Mouse (Mus musculus): Measurements from ENCODE around the gene Mvk. TPM values are rescaled to one million over a fixed set of nuclear protein-coding genes. Genes with fewer than 3 reads are reported as not detected.

Gene Mvk
- polyA plus RNA-seq, 1 experiment, result 46.0 TPM

DNA sequence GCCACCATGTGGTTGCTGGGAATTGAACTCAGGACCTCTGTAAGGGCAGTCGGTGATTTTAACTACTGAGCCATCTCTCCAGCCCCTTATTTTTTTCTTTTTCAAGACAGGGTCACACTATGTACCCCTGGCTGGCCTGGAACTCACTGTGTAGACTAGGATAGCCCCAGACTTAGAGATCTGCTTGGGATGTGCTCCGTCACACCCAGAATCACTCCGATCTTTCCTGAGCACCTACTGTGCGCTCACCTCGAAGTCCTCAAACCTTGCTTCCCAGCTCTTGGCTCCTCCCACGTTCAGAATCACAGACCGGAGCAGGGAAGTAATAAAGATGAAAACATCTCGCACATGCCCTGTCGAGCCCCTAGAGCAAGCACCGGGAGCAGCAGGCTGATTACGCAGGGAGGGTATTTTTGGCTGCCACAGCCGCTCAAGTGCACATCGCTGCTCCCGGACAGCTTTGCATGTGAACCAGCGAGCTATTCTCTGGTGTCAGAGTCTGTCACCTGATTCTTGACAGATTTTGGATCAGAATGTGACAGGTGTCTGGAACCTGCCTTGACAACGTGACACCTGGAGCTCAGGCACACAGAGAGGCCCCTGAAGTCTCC, 13.0 kb downstream of the Mvk start:
- no peaks in the 10 kb centered on the region for H3K79me3 ChIP-seq (ENCODE audit: low read depth)
- H3K4me3 ChIP-seq (ENCODE audit: insufficient read depth, poor library complexity, severe bottlenecking), result no peak overlapping the region
- H3K36me3 ChIP-seq (ENCODE audit: control insufficient read depth, insufficient read depth), result no peaks in the 10 kb centered on the region
- no peak overlapping the region for H3ac ChIP-seq (ENCODE audit: control insufficient read depth, insufficient read length, low read depth)
- peaks cover 27% of the 10 kb centered on the region for H3K27me3 ChIP-seq (ENCODE audit: control insufficient read depth, insufficient read depth, insufficient read length)
- no peak for TF ChIP-seq MYOD1 (IDR thresholded peaks at IDR 0.05; ENCODE audit: control insufficient read depth, insufficient read length, low read depth)
- TF ChIP-seq USF1 (IDR thresholded peaks at IDR 0.05; ENCODE audit: low read depth), result no peak
- no peak for TF ChIP-seq MAX (IDR thresholded peaks at IDR 0.05)
- no peak for TF ChIP-seq CTCF (IDR thresholded peaks at IDR 0.05; ENCODE audit: control insufficient read depth, insufficient read depth, insufficient read length)
- no peak for TF ChIP-seq MYOG (IDR thresholded peaks at IDR 0.05; ENCODE audit: control insufficient read depth, extremely low read depth, insufficient read length)
- TF ChIP-seq FOSL1 (IDR thresholded peaks at IDR 0.05; ENCODE audit: insufficient read depth, low read length, poor library complexity, severe bottlenecking), result no peak
- TF ChIP-seq CEBPB (IDR thresholded peaks at IDR 0.05; ENCODE audit: low read depth), result no peak
- no peaks in the 10 kb centered on the region for H3K79me2 ChIP-seq (ENCODE audit: control insufficient read depth, insufficient read depth)

DNA sequence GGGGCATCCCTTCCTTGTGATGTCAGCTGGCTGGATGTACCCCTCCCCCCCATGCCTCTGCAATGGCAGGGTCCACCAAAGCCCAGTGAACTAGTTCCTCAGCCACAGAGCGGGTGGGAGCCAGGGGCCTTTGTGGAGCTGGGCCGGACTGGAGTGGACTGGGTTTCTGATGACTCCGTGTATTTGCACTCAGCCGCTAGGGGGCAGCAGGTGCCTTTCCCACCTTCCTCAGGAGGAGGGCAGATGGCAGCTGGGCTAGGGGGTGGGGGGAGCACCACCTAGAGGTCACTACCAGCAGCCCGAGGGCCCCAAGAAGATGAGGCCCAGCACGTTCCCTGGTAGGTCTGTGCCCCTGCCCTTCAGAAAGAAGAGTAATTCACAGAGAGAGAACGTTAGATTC, 17.2 kb downstream of the Mvk start:
- Histone ChIP-seq H3K27me3 (ENCODE audit: control insufficient read depth, insufficient read depth, insufficient read length) (peaks cover 38% of the 10 kb centered on the region), H3K36me3 (ENCODE audit: control insufficient read depth, insufficient read depth) (no peaks in the 10 kb centered on the region), H3ac (ENCODE audit: control insufficient read depth, insufficient read length, low read depth) (no peak overlapping the region), H3K79me3 (ENCODE audit: low read depth) (no peaks in the 10 kb centered on the region), H3K79me2 (ENCODE audit: control insufficient read depth, insufficient read depth) (no peaks in the 10 kb centered on the region), H3K4me3 (ENCODE audit: insufficient read depth, poor library complexity, severe bottlenecking) (no peak overlapping the region)
- TF ChIP-seq CTCF (IDR thresholded peaks at IDR 0.05; ENCODE audit: control insufficient read depth, insufficient read depth, insufficient read length) (peak; percentile 76), USF1 (IDR thresholded peaks at IDR 0.05; ENCODE audit: low read depth) (no peak), CEBPB (IDR thresholded peaks at IDR 0.05; ENCODE audit: low read depth) (no peak), MYOG (IDR thresholded peaks at IDR 0.05; ENCODE audit: control insufficient read depth, extremely low read depth, insufficient read length) (no peak), MAX (IDR thresholded peaks at IDR 0.05) (no peak), FOSL1 (IDR thresholded peaks at IDR 0.05; ENCODE audit: insufficient read depth, low read length, poor library complexity, severe bottlenecking) (no peak), MYOD1 (IDR thresholded peaks at IDR 0.05; ENCODE audit: control insufficient read depth, insufficient read length, low read depth) (no peak)

DNA sequence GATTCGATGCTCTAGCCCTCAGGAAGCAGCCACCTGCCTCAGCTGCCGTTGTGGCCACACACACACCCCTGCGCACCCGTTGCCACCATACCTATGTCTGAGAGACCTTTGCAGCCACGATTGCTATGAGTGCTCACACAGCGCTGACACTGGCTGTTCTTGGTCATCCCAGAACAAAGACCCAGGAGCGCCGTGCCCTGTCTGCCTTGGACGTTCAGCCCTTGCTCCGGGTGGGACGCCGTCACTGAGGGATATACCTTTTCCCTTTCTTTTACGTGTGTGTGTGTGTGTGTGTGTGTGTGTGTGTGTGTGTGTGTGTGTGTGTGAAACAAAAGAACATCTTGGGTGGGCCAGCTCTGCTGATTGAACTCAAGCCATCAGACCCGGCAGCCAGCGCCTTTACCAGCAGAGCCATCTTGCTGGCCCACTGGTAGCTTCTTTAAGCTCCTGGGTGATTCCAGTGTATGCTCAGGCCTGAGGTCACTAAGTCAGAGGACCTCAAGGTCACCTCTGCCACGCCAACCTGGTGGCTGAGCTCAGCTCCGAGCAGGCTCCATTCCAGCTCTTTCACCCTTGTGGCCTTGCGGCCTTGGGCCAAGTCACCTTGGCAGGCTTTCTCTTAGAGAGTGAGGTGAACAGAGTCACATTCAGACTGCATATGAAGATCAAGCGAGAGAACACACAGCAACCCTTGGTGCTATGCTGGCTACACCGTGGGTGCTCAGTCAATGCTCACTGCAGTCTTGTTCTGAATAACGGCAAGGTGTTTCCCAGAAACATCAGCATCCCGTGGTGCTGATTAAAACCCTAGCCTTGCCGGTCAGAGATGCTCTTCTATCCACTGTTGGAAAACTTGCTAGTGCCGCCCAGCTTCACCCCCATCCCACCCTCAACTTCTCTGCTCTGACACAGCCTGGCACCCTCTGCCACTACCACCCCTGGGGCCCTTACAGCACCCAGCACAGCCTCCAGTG, 18.3 kb downstream of the Mvk start:
- no peak overlapping the region for H3ac ChIP-seq (ENCODE audit: control insufficient read depth, insufficient read length, low read depth)
- H3K79me3 ChIP-seq (ENCODE audit: low read depth), result no peaks in the 10 kb centered on the region
- no peaks in the 10 kb centered on the region for H3K79me2 ChIP-seq (ENCODE audit: control insufficient read depth, insufficient read depth)
- H3K4me3 ChIP-seq (ENCODE audit: insufficient read depth, poor library complexity, severe bottlenecking), result no peak overlapping the region
- H3K36me3 ChIP-seq (ENCODE audit: control insufficient read depth, insufficient read depth), result no peaks in the 10 kb centered on the region
- TF ChIP-seq CEBPB (IDR thresholded peaks at IDR 0.05; ENCODE audit: low read depth) (no peak), MAX (IDR thresholded peaks at IDR 0.05) (no peak)
- H3K27me3 ChIP-seq (ENCODE audit: control insufficient read depth, insufficient read depth, insufficient read length), result peaks cover 38% of the 10 kb centered on the region

GRCm38 (mm10) chr5:114464561-114464960, 20.5 kb downstream of the Mvk start:
- no peaks in the 10 kb centered on the region for H3K79me3 ChIP-seq (ENCODE audit: low read depth)
- no peaks in the 10 kb centered on the region for H3K36me3 ChIP-seq (ENCODE audit: control insufficient read depth, insufficient read depth)
- no peak overlapping the region for H3ac ChIP-seq (ENCODE audit: control insufficient read depth, insufficient read length, low read depth)
- no peak overlapping the region for H3K4me3 ChIP-seq (ENCODE audit: insufficient read depth, poor library complexity, severe bottlenecking)
- H3K79me2 ChIP-seq (ENCODE audit: control insufficient read depth, insufficient read depth), result no peaks in the 10 kb centered on the region
- TF ChIP-seq FOSL1 (IDR thresholded peaks at IDR 0.05; ENCODE audit: insufficient read depth, low read length, poor library complexity, severe bottlenecking) (no peak), USF1 (IDR thresholded peaks at IDR 0.05; ENCODE audit: low read depth) (no peak)
- peaks cover 25% of the 10 kb centered on the region for H3K27me3 ChIP-seq (ENCODE audit: control insufficient read depth, insufficient read depth, insufficient read length)

DNA sequence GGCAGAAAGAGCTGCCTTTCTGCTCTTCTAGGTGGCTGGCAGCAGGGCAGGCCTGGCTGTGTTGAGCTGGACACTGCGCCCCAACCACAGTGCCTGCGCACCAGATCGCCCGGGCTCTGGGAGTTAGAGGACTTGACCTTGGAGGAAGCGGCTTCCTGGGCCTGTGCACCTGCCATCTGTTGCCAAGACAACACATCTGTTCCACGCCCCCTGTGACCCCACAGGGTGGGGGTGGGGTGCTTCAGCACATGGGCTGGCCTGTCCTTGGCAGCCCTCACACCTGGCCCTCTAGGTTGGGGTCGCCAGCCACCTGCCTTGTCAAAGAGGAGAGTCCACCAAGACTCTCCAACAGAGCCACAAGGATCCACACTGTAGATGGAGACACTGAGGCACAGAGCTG, 21.6 kb downstream of the Mvk start:
- no peak overlapping the region for H3K4me3 ChIP-seq (ENCODE audit: insufficient read depth, poor library complexity, severe bottlenecking)
- no peaks in the 10 kb centered on the region for H3K79me3 ChIP-seq (ENCODE audit: low read depth)
- H3K79me2 ChIP-seq (ENCODE audit: control insufficient read depth, insufficient read depth), result no peaks in the 10 kb centered on the region
- peaks cover 27% of the 10 kb centered on the region for H3K27me3 ChIP-seq (ENCODE audit: control insufficient read depth, insufficient read depth, insufficient read length)
- no peak overlapping the region for H3ac ChIP-seq (ENCODE audit: control insufficient read depth, insufficient read length, low read depth)
- H3K36me3 ChIP-seq (ENCODE audit: control insufficient read depth, insufficient read depth), result no peaks in the 10 kb centered on the region
- TF ChIP-seq CEBPB (IDR thresholded peaks at IDR 0.05; ENCODE audit: low read depth), result no peak
- no peak for TF ChIP-seq MYOD1 (IDR thresholded peaks at IDR 0.05; ENCODE audit: control insufficient read depth, insufficient read length, low read depth)
- no peak for TF ChIP-seq CTCF (IDR thresholded peaks at IDR 0.05; ENCODE audit: control insufficient read depth, insufficient read depth, insufficient read length)
- TF ChIP-seq FOSL1 (IDR thresholded peaks at IDR 0.05; ENCODE audit: insufficient read depth, low read length, poor library complexity, severe bottlenecking), result no peak
- TF ChIP-seq MAX (IDR thresholded peaks at IDR 0.05), result no peak
- no peak for TF ChIP-seq USF1 (IDR thresholded peaks at IDR 0.05; ENCODE audit: low read depth)
- no peak for TF ChIP-seq MYOG (IDR thresholded peaks at IDR 0.05; ENCODE audit: control insufficient read depth, extremely low read depth, insufficient read length)

DNA sequence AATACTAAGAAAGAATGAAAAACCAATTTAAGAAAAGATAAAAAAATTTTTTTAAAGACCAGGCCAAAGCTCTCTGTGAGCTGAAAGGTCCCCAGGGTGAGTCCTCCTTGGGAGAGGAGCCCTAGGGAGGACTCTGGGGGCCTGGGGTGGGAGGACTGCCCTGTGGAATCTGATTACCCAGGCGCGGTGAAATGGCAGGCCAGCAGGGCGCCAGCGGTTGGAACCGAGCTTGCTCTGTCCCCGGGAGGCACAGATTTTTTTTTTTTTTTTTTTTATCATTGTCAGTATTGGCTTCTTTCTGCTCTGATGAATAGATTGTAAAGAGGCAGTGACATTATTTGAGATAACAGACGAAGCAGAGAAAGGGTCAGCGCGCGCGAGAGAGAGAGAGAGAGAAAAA, 22.9 kb downstream of the Mvk start:
- no peaks in the 10 kb centered on the region for H3K79me2 ChIP-seq (ENCODE audit: control insufficient read depth, insufficient read depth)
- TF ChIP-seq MYOG (IDR thresholded peaks at IDR 0.05; ENCODE audit: control insufficient read depth, extremely low read depth, insufficient read length), result no peak
- TF ChIP-seq USF1 (IDR thresholded peaks at IDR 0.05; ENCODE audit: low read depth), result no peak
- TF ChIP-seq CTCF (IDR thresholded peaks at IDR 0.05; ENCODE audit: control insufficient read depth, insufficient read depth, insufficient read length), result no peak
- TF ChIP-seq CEBPB (IDR thresholded peaks at IDR 0.05; ENCODE audit: low read depth), result no peak
- no peak for TF ChIP-seq MAX (IDR thresholded peaks at IDR 0.05)
- no peak for TF ChIP-seq FOSL1 (IDR thresholded peaks at IDR 0.05; ENCODE audit: insufficient read depth, low read length, poor library complexity, severe bottlenecking)
- TF ChIP-seq MYOD1 (IDR thresholded peaks at IDR 0.05; ENCODE audit: control insufficient read depth, insufficient read length, low read depth), result no peak
- peaks cover 29% of the 10 kb centered on the region for H3K27me3 ChIP-seq (ENCODE audit: control insufficient read depth, insufficient read depth, insufficient read length)
- H3K4me3 ChIP-seq (ENCODE audit: insufficient read depth, poor library complexity, severe bottlenecking), result no peak overlapping the region
- H3K79me3 ChIP-seq (ENCODE audit: low read depth), result no peaks in the 10 kb centered on the region
- H3ac ChIP-seq (ENCODE audit: control insufficient read depth, insufficient read length, low read depth), result no peak overlapping the region
- no peaks in the 10 kb centered on the region for H3K36me3 ChIP-seq (ENCODE audit: control insufficient read depth, insufficient read depth)

Measured in C2C12 (cell line).